Mouse (Mus musculus): ENCODE data around the gene C1qtnf5. TPM values are rescaled to one million over a fixed set of nuclear protein-coding genes. Genes with fewer than 3 reads are reported as not detected.

Gene C1qtnf5
- polyA plus RNA-seq, 1 experiment = 29.1 TPM

DNA sequence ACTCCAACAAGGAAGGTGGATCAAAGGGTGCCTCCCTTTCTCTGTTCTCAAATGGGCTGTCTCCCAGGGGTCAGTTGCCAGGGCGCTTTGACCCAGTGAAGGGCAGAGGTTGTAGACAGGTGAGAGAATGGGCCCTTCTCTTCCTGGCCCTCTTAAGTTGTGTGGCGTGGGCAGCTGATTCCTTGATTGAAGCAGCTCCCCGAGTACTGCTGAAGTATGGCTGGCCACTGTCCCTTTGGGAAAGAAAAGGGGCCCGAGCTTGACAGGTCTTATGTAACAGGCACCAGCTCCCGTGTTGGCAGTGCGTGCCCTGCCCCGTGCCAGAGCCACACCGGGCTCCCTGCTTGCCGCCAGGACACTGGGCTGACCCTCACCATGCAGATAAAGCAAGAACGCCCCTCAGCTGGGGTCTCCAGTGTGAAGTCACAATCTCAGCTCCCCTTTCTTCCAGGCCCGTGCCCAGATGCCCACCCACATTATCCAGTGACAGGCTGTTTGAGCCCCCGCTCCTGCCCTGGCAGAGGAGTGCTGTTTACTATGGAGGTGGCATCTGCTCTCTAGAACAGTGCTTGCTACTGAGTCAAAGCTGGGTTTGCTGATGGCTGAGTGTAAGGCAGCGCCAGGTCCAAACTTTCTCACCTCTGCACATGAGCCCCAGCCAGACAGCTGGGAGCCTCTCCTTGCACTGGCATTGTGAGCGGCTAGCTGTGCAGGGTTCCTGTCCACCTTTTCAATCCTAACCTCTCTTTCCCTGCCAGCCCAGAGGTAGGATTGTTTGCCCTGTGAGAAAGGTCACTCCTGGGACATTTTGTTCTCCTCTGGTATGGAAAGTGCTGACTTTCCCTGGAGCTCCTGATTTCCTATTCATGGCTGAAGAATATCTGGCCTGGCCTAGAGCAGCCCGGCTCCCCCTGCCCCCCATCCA is 21.0 kb upstream of the C1qtnf5 start:
- Histone ChIP-seq H3K4me3 (replicated peaks; ENCODE audit: insufficient read depth, low read depth, low read length) (peak overlapping the region; percentile 92), H3K27ac (ENCODE audit: insufficient read depth, low read length) (peak overlapping the region; percentile 99), H3K4me1 (ENCODE audit: control insufficient read depth, insufficient read depth, low read length) (peaks cover 18% of the 10 kb centered on the region), H3K27me3 (ENCODE audit: control insufficient read depth, insufficient read depth, low read length) (no peaks in the 10 kb centered on the region)
- WGBS = 11% methylated on average over 15 of the region's 15 CpGs
- TF ChIP-seq POLR2A (IDR thresholded peaks at IDR 0.05; ENCODE audit: borderline replicate concordance, insufficient read depth, low read length) (peak; percentile 83; the same call in 1 of the 2 replicates), CTCF (IDR thresholded peaks at IDR 0.05; ENCODE audit: borderline replicate concordance, insufficient read depth, low read depth, low read length) (no peak)
- peak; percentile 94 to 95 for DNase-seq

DNA sequence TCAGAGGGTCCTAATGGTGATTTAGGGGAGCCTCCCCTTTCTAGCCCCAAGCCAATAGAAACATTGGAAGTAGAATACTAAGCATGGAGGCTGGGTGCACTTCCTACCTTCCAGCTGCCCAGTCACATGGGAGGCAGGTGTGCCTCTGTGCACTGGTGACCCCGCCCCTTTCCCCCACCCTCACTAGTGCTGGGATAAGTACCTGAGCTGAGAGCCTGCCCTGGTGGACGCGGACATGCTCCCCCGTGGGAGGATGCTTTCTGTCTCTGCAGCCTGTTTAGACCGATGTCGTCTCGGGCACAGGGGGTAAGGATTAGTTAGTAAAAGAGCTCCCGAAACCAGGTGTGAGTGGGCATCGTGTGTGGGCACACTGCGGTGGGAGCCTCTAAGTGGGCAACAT is 20.1 kb upstream of the C1qtnf5 start:
- H3K27ac ChIP-seq (ENCODE audit: insufficient read depth, low read length) = peak overlapping the region; percentile 29; the same call in 1 of the 2 replicates
- H3K4me1 ChIP-seq (ENCODE audit: control insufficient read depth, insufficient read depth, low read length) = peaks cover 17% of the 10 kb centered on the region
- TF ChIP-seq POLR2A (IDR thresholded peaks at IDR 0.05; ENCODE audit: borderline replicate concordance, insufficient read depth, low read length) (0 out of 2 replicates have a peak, but pooled peaks have one; percentile 23), CTCF (IDR thresholded peaks at IDR 0.05; ENCODE audit: borderline replicate concordance, insufficient read depth, low read depth, low read length) (no peak)
- H3K4me3 ChIP-seq (replicated peaks; ENCODE audit: insufficient read depth, low read depth, low read length) = peak overlapping the region; percentile 69
- 16% methylated on average over 10 of the region's 10 CpGs for WGBS
- DNase-seq = no peak
- no peaks in the 10 kb centered on the region for H3K27me3 ChIP-seq (ENCODE audit: control insufficient read depth, insufficient read depth, low read length)

DNA sequence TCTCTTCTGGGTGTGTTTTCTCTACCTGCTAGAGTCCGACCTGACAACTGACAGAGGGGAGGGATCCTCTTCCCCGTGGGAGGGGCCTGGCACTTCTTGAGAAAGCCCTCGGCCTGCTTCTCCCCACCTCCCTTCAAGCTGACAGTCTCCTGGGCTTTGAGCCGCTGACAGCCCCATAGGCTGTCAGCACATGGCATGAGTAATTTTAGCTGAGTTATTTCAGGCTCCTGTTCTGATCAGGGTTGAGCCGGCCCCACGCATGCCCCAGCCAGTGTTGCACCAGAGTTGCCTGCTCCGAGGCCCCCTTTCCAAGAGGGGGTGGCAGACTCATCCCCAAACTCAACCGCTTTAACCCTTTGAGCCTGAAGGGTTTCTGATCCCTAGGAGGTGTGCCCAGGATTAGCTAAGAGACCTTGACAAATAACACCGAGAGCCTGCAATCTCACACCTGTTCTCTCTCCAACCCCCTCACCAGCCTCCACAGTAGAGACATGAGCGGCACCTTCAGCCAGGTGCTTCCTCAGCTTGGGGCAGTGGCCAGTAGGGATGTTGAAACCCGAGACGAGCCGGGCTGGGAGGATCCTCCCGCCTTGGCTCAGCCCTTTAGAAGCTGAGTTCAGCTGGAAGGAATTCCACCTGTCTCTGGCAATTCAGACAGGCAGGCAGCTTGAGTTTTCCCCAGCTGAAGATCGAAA is 19.1 kb upstream of the C1qtnf5 start:
- DNase-seq = peak in 1 of 2 experiments; percentile 73
- peak overlapping the region; percentile 63 for H3K27ac ChIP-seq (ENCODE audit: insufficient read depth, low read length)
- WGBS = 7% methylated on average over 15 of the region's 15 CpGs

DNA sequence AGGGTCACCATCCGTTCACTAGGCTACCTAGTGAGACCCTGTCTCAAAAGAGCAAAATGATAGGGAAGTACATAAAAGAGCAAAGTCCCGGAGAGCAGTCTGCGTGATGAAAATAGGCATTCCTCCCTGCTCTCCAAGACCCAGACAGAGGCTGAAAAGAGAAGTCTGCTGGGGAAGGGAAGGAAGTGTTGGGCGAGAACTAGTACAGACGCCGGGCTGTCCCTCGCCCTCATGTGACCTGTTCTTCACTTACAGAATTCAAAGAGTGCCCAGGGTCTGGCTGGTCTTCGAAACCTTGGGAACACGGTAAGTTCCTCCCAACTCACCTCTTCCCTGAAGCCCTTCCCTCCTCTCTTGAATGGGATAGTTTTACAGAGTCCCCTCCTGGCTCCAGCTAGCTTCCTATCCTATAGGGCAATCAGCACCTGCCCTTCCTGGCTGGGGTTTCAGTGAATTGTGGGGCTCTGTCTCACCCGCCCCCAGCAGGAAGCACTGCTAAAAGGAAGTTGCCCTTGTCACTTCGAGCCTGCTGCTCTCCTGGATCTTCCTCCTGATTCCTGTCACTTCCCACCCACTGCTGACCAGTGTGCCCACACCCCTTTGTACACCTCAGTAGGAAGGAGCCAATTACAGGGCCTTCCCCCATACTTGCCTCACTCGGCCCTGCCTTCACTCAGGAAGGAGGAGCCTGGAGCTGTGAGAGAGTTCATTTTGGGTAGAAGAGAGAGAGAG is 18.0 kb upstream of the C1qtnf5 start:
- no peak overlapping the region for H3K4me3 ChIP-seq (replicated peaks; ENCODE audit: insufficient read depth, low read depth, low read length)
- 59% methylated on average over 12 of the region's 12 CpGs for WGBS

More for the DNA sequence above, 19.1 kb upstream of the C1qtnf5 start:
- Histone ChIP-seq H3K27me3 (ENCODE audit: control insufficient read depth, insufficient read depth, low read length) (no peaks in the 10 kb centered on the region), H3K4me3 (replicated peaks; ENCODE audit: insufficient read depth, low read depth, low read length) (peak overlapping the region; percentile 69), H3K4me1 (ENCODE audit: control insufficient read depth, insufficient read depth, low read length) (peaks cover 17% of the 10 kb centered on the region)
- TF ChIP-seq CTCF (IDR thresholded peaks at IDR 0.05; ENCODE audit: borderline replicate concordance, insufficient read depth, low read depth, low read length) (no peak), POLR2A (IDR thresholded peaks at IDR 0.05; ENCODE audit: borderline replicate concordance, insufficient read depth, low read length) (no peak)

DNA sequence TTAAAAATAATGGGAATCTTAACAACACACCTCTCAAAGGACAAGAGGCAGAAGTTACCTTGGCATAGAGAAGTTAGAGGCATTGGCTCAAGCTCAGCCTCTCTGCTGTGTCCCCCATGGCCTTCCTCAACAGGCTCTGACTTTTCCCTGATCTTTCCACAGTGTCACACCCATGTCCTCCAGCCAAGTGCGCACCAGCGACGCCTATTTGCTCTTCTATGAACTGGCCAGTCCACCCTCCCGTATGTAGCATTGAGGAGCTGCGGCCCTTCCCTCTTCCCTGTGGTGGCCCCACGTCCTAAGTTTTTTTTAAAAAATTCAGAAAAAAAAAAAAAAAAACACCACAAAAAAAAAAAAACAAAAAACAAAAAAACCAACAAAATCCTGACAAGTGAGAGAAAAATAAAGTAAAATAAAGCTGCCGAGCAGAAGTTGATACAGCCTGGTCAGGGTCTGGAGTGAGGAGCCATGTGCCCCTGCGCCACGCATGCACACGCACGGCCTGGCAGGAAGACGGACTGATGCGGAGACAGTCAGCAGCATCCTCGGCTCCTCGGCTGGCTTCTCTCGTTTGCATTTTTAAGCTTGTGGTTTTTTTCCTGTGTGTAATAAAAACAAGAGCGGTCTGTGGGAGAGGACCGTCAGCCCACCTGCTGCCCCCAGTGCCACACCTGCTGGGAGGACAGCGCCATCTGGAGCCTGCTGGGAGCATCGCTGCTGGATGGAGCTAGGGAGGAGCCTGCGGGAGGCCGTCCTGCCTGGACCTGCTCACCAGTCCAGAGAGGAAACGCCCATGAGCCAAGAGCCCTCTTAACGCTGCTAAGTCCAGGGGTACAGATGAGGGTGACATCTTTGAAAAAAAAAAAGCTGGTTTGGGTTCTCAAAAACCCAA is 13.2 kb upstream of the C1qtnf5 start:
- no peaks in the 10 kb centered on the region for H3K27me3 ChIP-seq (ENCODE audit: control insufficient read depth, insufficient read depth, low read length)
- 17% methylated on average over 24 of the region's 24 CpGs for WGBS
- DNase-seq = peak; percentile 85 to 90
- 0 out of 2 replicates have a peak overlapping the region, but pooled peaks have one; percentile 1 for H3K27ac ChIP-seq (ENCODE audit: insufficient read depth, low read length)
- H3K4me1 ChIP-seq (ENCODE audit: control insufficient read depth, insufficient read depth, low read length) = peaks cover 30% of the 10 kb centered on the region
- TF ChIP-seq CTCF (IDR thresholded peaks at IDR 0.05; ENCODE audit: borderline replicate concordance, insufficient read depth, low read depth, low read length) = peak; percentile 89
- no peak for TF ChIP-seq POLR2A (IDR thresholded peaks at IDR 0.05; ENCODE audit: borderline replicate concordance, insufficient read depth, low read length)
- no peak overlapping the region for H3K4me3 ChIP-seq (replicated peaks; ENCODE audit: insufficient read depth, low read depth, low read length)

More for the DNA sequence above, 18.0 kb upstream of the C1qtnf5 start:
- no peak overlapping the region; the same call in 1 of the 2 replicates for H3K27ac ChIP-seq (ENCODE audit: insufficient read depth, low read length)
- no peak for TF ChIP-seq CTCF (IDR thresholded peaks at IDR 0.05; ENCODE audit: borderline replicate concordance, insufficient read depth, low read depth, low read length)
- no peak for TF ChIP-seq POLR2A (IDR thresholded peaks at IDR 0.05; ENCODE audit: borderline replicate concordance, insufficient read depth, low read length)
- H3K27me3 ChIP-seq (ENCODE audit: control insufficient read depth, insufficient read depth, low read length) = no peaks in the 10 kb centered on the region
- DNase-seq = no peak
- peaks cover 18% of the 10 kb centered on the region for H3K4me1 ChIP-seq (ENCODE audit: control insufficient read depth, insufficient read depth, low read length)

- Histone ChIP-seq H3K27me3 (ENCODE audit: control insufficient read depth, insufficient read depth, low read length) (no peaks in the 10 kb centered on the region), H3K27ac (ENCODE audit: insufficient read depth, low read length) (no peak overlapping the region), H3K4me1 (ENCODE audit: control insufficient read depth, insufficient read depth, low read length) (peaks cover 22% of the 10 kb centered on the region), H3K4me3 (replicated peaks; ENCODE audit: insufficient read depth, low read depth, low read length) (no peak overlapping the region)
- 90% methylated on average over 3 of the region's 3 CpGs for WGBS
- TF ChIP-seq CTCF (IDR thresholded peaks at IDR 0.05; ENCODE audit: borderline replicate concordance, insufficient read depth, low read depth, low read length) (no peak), POLR2A (IDR thresholded peaks at IDR 0.05; ENCODE audit: borderline replicate concordance, insufficient read depth, low read length) (no peak)
- no peak for DNase-seq
Measured at GRCm38 (mm10) chr9:44094737-44095136, 12.3 kb upstream of the C1qtnf5 start.

Measured in cerebellum, adult 2 months (tissue).